Mouse (Mus musculus) MEL-GATA-1-ER (cell line): ENCODE data around the gene Adam17.

Experiments used
- DNase-seq: peaks from one replicate; pipeline ENCODE4 v3.0.0-alpha.2; 2012; ENCODE audit warnings: low read depth; ENCODE audit errors: extremely low read depth

Adam17 gene

DNA sequence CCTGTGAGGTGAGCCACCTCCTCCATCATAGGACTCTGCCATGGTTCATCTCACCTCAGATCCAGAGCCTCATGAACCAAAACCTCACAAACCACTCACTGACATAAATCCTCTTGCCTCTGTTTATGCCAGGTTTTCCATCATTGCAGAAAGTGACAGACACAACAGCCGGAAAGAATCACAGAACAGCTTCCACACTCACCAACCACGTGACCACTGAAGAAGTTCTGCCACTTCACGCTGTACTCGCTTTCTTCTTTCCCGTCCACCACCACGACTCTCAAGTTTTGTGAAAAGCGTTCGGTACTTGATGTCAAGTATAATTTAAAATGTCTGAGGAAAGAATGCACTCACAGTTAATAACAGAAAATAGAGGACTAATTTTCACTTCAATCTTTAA, 19.8 kb downstream of the Adam17 start:
- no peak for DNase-seq

- DNase-seq = no peak
Measured at GRCm38 (mm10) chr12:21350113-21350876, 23.1 kb downstream of the Adam17 start.

- no peak for DNase-seq
Measured at GRCm38 (mm10) chr12:21346972-21347371, 26.5 kb downstream of the Adam17 start.

GRCm38 (mm10) chr12:21340674-21341073, 32.8 kb downstream of the Adam17 start:
- no peak for DNase-seq

DNA sequence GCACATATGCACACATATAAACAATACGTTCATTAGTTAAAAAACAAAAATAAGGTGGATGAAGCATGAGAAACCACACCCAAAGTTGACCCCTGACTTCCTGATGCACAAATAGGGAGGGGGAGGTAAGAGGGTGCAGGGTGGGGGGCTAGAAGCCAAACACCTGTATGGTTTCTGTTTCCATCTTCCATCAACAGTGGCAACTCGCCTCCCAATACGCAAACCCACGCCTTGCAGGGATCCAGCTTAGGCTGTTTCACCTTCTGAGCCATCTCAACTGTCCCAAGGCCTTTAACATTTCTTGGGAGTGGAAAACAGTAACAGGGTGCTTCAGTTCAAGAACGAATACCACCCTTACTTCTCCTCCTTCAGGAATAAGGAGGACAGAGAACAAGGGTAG, 36.3 kb downstream of the Adam17 start:
- DNase-seq = no peak

- no peak for DNase-seq
Measured at GRCm38 (mm10) chr12:21335869-21336268, 37.6 kb downstream of the Adam17 start.

- no peak for DNase-seq
Measured at GRCm38 (mm10) chr12:21333766-21334165, 39.7 kb downstream of the Adam17 start.

DNA sequence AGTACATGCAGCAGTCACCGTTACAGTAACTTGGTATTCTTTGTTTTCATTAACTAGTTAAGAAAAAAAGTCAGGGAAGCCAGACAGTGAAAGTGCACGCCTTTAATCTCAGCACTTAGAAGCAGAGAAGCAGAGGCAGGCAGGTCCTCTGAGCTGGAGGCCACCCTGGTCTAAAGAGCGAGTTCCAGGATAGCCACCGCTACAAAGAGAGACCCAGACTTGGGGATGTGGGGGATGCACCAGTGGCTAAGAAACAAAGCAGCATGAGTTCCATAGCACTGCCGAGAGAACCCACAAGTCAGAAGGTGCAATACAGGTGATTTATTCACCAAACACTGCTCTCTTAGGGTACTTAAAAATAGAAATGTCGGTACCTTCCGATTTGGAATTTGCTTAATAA, 40.4 kb downstream of the Adam17 start:
- DNase-seq = no peak

DNA sequence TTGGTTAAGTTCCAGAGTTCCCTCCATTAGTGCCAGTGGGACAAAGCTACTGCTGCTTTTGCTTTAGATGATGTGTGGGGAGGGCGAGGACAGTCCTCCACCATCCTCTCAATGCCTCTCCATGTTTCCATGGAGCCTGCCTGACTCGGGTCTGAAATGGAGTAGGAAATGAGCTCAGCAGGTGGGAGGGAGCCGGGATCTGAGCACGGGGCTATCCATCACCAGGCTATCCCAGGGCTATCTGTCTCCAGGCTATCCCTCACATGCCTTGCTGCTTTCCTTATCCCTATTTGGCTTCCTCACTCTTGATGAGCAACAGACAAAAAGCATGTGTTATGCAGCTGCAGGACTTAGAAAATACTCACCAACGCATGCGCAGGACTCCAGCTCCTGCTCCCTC, 41.7 kb downstream of the Adam17 start:
- DNase-seq = no peak

- DNase-seq = no peak
Measured at GRCm38 (mm10) chr12:21330961-21331576, 42.4 kb downstream of the Adam17 start.

- DNase-seq = no peak
Measured at GRCm38 (mm10) chr12:21329661-21330400, 43.6 kb downstream of the Adam17 start.

GRCm38 (mm10) chr12:21326325-21326724, 47.1 kb downstream of the Adam17 start:
- no peak for DNase-seq

DNA sequence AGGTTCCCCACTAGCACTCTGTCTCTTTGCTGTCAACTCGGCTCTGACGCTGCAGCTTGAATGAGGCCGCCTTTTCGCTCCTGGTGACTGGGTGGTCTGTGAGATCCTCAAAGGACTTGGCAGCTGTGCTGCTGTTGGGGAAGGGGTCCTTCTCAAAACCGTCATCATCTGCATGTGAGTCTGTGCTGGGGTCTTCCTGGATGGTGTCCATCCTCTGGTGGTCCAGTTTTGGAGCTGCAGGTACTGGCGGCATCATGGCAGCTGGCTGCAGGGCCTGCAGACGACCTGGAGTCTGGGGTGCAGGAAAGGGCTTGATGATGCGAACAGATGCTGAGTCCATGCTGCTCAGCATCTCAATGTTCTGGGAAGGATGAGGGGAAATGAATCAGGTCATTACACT, 48.2 kb downstream of the Adam17 start:
- no peak for DNase-seq

DNA sequence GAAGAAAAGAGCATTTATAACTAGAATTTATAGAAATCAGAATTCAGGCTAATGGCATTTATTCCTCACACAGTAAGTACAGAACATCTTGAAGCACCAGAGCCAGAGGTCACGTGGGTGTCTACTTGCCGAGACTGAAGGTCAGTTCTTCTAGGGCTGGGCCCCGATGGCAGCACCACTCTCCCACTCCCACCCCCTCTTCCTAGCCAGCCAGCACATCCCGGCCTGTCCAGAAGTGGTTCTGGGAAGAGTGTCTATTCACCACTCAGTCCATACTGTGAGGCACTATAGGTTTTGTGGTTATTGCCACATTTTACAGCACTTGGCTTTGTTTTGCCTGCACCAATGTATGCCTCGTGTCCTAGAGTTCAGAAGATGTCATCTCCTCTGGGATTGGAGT, 49.3 kb downstream of the Adam17 start:
- DNase-seq = no peak

DNA sequence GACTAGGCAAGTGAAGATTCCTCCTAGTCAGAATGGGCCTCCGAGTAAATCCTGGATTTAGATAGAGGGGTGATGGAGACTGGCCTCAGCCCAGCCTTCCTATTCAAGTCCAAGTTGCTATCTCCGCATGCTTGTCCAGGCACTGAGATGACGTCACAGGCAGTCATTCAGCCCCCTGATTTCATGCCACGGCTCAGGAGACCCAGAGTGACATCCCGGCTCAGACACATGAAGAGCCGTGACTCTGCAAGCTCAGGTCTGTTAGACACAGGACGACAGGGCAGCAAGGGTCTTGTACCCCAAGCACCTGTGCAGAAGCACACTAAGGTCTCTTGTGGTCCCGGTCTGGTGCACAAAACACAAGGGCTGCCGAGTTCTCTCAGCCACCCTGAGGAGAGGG, 50.6 kb downstream of the Adam17 start:
- no peak for DNase-seq

- DNase-seq = no peak
Measured at GRCm38 (mm10) chr12:21322296-21322695, 51.1 kb downstream of the Adam17 start.

DNA sequence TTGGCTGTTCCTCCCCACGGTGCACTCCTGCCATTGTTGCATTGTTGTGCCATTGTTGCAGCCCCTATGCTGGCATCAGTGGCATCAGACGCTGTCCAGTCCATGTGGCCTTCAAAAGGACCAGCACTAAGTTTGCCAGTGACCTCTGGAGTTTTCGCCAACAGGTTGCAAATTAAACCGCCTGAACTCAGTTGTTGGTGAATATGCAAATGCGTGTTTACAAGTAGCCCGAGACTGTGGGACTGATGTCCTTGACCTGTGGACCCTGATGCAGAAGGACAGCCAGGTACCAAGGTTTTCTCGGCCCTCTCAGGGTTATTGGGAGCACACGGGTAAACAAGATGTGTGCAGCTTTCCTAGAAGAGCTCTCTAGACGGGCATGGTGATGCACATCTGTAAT, 52.3 kb downstream of the Adam17 start:
- DNase-seq = no peak

DNA sequence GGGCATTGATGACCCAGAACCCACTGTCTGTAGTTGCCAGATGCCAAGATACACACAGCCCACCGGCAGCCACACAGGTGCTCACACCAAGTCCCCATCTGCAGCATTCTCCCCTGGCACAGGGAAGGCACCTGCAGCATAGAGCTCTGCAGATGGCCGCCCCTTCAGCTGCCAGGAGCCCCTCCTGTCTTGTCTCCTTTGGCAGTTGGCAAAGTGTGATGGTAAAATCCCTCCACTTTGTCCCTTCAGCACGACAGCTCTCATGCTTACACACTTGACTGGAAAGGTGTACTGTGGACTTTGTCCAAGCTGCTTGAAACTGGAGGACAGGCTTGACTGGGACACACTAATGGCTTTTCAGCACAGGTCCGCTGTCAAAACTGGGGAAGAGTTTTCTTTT, 53.1 kb downstream of the Adam17 start:
- DNase-seq = no peak

DNA sequence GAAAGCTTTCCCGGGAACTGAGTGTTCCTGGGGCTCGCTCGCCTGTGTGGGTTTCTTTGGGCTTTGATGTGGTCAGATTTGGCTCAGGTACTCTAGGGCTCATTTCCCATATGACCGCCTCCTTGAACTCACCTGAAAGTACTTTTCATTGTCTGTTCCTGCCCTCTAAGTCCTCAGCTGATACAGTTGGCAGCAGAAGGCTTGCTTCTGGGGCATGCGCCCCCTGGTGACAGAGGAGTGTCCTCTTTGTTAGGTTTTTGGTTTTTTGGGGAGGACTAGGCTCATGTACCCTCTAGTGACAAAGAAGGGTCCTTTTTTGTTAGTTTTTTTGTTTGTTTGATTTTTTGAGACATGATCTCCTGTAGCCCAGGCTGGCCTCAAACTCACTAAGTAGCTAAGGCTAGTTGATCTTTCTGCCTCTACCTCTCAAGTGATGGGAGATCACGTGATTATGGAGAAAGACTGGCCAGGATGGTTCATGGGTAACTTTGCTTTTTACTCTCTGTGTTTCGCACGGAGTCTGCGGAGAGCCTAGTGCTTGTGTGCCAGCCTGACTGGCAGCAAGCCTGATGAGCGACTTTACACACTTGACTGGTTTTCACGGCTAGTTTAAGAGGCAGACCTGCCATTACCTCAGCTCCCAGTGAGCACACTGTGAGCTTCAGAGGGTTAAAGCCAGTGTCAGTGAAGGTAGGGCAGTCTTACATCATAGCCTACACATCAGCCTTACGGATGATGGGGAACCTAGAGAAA, 55.1 kb downstream of the Adam17 start:
- no peak for DNase-seq

GRCm38 (mm10) chr12:21316869-21317265, 56.6 kb downstream of the Adam17 start:
- no peak for DNase-seq

DNA sequence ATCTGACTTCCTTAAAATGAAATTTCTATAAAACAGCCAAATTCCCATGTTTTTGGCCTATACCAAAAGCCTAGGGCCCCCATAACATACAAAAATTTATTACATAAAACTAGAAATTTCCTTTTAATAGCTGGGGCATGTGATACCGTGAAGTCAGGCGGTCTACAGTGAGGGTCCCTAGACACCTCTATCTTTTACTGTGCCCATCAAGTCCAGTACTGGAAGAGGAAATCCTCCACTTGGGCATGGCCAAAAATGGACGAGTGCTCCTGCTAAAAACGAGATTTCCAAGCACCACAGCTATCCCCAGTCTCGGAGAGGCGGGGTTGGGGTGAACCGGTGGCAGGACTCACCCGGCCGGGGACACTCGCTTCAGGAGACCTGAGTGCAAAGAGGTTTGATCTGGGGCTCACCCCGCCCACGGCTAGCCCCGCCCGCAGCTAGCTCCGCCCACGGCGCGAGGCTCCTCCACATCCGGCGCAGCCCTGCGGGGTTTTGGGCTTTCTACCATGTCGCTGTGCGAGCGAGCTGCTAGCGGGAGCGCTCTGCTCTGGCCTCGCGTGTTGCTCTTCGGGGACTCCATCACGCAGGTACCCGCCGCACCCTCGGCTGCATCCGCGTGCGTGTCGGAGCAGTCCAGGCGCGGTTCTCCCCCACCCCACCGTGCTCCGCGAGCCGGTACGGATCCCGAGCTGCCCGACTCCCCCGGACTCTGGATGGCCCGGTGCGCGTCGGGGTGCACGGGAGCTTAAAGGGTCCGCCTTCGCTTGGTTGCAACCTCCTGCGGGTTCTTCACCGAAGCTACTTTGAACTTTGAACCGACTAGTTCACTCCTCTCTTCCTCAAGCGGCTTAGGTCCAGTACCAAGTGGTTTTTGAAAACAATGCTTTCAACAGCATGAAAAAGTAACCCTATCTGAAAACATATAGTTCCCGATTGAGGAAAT, 57.2 kb downstream of the Adam17 start, which contains the start of gene Iah1:
TSS of gene Iah1 (plus strand) at position 467 of the 946 bp plus-strand sequence.
- no peak for DNase-seq
